Mouse (Mus musculus): ENCODE measurements around the gene Palmd.

The Palmd gene

GRCm38 (mm10) chr3:116961354-116962142 lies 7.2 kb downstream of the Palmd start:
- ATAC-seq (ENCODE audit: insufficient number of reproducible peaks, low FRiP score, low TSS enrichment), result no peak

GRCm38 (mm10) chr3:116960414-116960813 lies 8.4 kb downstream of the Palmd start:
- ATAC-seq (ENCODE audit: insufficient number of reproducible peaks, low FRiP score, low TSS enrichment), result no peak

DNA sequence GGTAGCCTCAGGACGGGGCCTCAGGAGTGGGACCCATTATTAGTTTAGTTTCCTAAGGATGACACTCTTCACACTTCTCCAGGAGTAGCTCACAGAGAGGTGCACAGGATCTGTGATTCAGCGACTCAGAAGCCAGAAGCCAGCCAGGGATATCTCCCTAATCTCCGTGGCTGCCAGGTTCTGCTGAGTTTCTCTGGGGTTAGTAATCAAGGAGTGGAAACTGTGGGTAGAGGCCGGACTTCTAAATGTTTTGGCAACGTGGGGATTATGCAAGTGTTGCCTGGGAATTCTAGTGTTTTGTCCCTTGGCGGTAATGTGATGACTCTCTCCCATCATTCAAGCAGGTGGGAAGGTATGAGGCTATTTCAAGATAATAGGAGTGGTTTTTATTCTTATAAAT lies 13.7 kb downstream of the Palmd start:
- ATAC-seq (ENCODE audit: insufficient number of reproducible peaks, low FRiP score, low TSS enrichment), result no peak

DNA sequence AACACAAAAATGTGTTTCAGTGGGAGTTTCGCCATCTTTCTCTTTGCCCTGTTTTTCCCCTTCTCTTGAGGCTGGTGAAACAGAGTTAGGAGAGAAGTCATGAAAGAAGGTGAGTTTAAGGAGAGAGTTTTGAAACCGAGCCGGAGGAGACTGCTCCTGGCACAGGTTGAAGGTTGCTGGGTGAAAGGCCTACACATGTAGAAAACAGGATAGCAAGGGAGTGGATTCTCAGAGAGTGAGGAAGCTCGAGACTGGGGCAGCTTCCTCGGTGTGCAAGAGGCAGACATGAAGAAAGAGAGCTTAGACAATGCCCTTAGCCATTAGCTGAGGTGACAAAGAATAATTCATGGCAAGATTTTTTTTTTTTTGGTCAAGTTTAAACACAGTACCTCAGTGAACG lies 15.4 kb downstream of the Palmd start:
- no peak for ATAC-seq (ENCODE audit: insufficient number of reproducible peaks, low FRiP score, low TSS enrichment)

GRCm38 (mm10) chr3:116952242-116952899 lies 16.4 kb downstream of the Palmd start:
- ATAC-seq (ENCODE audit: insufficient number of reproducible peaks, low FRiP score, low TSS enrichment), result no peak

DNA sequence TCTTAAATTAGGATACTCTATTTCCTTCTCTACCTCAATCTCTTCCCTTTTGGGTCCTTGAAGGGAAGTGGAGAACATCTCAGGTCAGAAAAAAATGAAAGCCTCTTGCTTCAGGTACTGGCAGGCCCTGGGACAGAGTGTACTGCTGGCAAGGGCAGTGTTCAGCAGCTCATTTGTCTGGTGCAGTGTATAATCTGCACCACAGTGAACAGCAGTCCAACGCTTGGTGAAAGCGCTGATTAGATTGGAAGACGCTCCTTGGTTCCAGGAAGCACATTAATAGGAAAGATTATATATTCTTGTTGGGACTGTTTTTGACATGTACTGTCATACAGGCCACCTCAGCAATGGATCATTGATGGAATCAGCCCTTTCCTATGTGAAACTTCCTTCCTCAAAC lies 17.3 kb downstream of the Palmd start:
- ATAC-seq (ENCODE audit: insufficient number of reproducible peaks, low FRiP score, low TSS enrichment), result no peak

GRCm38 (mm10) chr3:116950665-116951115 lies 18.1 kb downstream of the Palmd start:
- no peak for ATAC-seq (ENCODE audit: insufficient number of reproducible peaks, low FRiP score, low TSS enrichment)

GRCm38 (mm10) chr3:116946476-116946875 lies 22.3 kb downstream of the Palmd start:
- ATAC-seq (ENCODE audit: insufficient number of reproducible peaks, low FRiP score, low TSS enrichment), result no peak

GRCm38 (mm10) chr3:116943422-116943821 lies 25.4 kb downstream of the Palmd start:
- ATAC-seq (ENCODE audit: insufficient number of reproducible peaks, low FRiP score, low TSS enrichment), result no peak

DNA sequence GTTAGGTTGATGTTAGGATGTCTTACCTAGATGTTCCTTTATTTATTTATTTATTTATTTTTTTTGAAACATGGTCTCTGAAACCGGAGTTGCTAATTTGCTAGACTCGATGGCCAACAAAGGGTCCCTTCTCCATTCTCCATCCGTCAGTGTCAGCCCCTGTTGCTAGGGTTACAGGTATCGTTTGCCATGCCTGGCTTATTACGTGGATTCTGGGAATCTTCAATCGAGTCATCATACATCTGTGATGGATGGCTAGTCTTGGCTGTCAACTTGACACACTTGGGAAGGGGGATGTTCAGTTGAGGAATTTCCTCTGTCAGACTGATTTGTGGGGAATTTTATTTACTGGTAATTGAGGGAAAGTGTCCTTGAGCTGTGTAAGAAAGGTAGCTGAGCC lies 26.0 kb downstream of the Palmd start:
- no peak for ATAC-seq (ENCODE audit: insufficient number of reproducible peaks, low FRiP score, low TSS enrichment)

- ATAC-seq (ENCODE audit: insufficient number of reproducible peaks, low FRiP score, low TSS enrichment), result no peak
Observed at GRCm38 (mm10) chr3:116941559-116942117, 27.1 kb downstream of the Palmd start.

GRCm38 (mm10) chr3:116940804-116941558 lies 27.8 kb downstream of the Palmd start:
- no peak for ATAC-seq (ENCODE audit: insufficient number of reproducible peaks, low FRiP score, low TSS enrichment)

DNA sequence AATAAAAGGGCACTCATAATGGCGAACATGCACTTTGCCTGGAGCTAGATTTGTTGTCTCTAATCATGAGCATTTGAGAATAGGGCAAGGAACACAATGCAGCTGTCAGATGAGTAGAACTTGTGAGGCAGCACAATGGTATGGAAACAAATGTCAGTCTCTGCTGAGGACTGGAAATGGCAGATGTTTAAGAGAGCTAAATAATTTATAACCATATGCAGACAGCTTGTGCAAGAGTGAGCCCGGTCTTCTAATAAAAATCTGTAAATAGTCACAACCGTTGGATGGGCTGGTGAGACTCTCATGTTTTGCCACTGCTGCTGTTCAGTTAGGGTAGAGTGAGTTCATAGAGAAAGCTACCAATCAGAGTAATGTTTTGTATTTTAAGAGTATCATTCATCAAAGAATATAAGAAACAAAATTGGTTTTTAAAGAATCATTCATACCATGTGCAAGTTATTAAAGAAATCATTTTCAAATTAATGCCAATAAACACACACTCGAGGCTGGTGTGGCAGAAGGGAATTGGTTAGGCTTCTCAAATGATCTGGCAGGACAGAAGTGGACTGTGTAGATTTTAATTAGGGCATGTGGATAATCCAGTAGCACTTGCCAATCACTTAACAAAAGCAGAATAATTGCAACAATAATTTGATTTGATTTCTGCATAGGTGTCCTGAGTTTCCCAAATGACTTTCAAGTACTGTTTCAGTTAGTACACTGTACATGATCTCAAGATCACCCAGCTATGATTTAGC lies 31.7 kb downstream of the Palmd start:
- no peak for ATAC-seq (ENCODE audit: insufficient number of reproducible peaks, low FRiP score, low TSS enrichment)

GRCm38 (mm10) chr3:116933158-116933557 lies 35.6 kb downstream of the Palmd start:
- no peak for ATAC-seq (ENCODE audit: insufficient number of reproducible peaks, low FRiP score, low TSS enrichment)

DNA sequence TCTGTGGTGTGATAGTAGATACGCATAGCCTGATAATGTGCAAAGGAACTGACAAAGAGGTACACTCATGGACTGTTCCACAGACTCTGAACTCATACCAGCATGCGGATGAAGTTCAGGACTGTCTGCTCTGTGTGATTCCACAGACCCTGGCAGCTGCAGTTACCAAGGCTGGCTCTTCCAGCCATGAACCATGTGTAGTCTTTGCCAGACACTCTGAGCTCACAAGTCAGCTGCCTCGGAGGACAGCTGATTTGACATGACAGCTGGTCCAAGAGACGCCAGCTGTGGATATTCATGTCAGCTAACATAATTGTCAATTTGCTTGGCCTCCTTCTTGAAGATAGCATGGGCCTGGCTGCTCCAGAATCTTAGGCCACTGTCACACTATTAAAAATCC lies 39.8 kb downstream of the Palmd start:
- ATAC-seq (ENCODE audit: insufficient number of reproducible peaks, low FRiP score, low TSS enrichment), result no peak

- ATAC-seq (ENCODE audit: insufficient number of reproducible peaks, low FRiP score, low TSS enrichment), result no peak
Observed at GRCm38 (mm10) chr3:116923042-116923441, 45.7 kb downstream of the Palmd start.

DNA sequence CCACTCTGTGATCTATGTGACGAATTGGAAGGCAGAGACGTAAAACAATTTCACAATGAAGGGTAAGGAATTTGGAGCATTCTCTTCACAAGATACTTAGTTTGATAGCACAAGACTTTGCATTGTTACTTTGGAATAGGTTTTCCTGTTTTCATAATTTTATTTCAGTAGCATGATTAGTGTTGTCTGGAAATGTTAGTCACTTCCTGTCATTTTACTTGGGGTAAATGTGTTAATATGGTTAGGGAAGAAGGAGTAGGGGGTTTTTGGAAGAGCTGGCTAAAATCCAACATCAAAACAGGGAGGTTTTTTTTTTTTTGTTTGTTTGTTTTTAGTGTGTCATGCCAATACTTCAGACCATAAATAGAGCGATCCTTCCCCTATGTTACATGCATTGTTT lies 47.3 kb downstream of the Palmd start:
- no peak for ATAC-seq (ENCODE audit: insufficient number of reproducible peaks, low FRiP score, low TSS enrichment)

DNA sequence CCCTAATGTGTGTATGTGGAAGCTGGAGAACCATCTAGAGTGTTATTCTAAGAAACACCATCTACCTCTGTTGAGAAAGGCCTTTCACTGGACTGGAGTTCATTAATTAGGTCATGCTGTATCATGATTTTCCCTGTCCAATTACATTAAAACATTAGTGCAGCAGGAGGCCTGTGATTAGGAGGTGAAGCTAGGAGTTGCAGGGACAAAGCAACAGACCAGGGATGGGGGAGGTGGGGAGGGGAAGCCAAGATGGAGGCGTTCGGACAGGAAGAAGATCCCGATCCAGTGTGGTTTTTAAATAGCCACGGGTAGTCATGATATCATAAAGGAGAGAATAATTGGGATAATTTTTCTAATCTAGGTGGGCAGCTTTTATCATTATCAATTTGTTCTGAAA lies 51.8 kb downstream of the Palmd start:
- ATAC-seq (ENCODE audit: insufficient number of reproducible peaks, low FRiP score, low TSS enrichment), result no peak

DNA sequence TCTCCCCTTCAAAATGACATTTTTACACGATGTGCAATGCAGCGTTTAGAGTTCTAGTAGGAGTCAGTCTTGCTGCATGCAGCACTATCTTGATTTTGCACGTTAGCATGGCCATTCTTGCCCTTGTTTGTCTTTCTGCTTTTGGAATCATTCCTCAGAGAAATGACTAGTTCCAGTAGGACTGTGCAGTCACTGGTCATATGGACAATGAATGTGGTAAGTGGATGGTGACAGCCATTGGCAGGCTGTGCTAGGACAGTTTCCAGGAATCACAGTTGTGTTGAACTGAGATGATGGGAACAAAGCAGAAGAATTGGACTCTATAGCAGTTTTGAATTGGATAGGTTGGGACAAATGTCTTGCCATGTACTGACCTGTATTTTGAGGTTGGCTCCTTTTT lies 53.9 kb downstream of the Palmd start:
- no peak for ATAC-seq (ENCODE audit: insufficient number of reproducible peaks, low FRiP score, low TSS enrichment)

- no peak for ATAC-seq (ENCODE audit: insufficient number of reproducible peaks, low FRiP score, low TSS enrichment)
Observed at GRCm38 (mm10) chr3:116914374-116914773, 54.4 kb downstream of the Palmd start.
